Mouse (Mus musculus) gastrocnemius, postnatal 25 days (tissue): ENCODE data around the gene Crocc. TPM values are rescaled to one million over a fixed set of nuclear protein-coding genes. Genes with fewer than 3 reads are reported as not detected.

Experiments
- DNase-seq: peaks from one replicate; pipeline ENCODE4 v3.0.0; 2022
- total RNA-seq, 2 experiments: library from RNA; stranded (reverse); gene quantifications; 1 replicate in 1 of 2; 2 replicates in 1 of 2; pipeline ENCODE4 v1.2.3; 2021

The Crocc gene
- total RNA-seq, 2 experiments from 2014 or later, result 1.8 to 2.4 TPM

DNA sequence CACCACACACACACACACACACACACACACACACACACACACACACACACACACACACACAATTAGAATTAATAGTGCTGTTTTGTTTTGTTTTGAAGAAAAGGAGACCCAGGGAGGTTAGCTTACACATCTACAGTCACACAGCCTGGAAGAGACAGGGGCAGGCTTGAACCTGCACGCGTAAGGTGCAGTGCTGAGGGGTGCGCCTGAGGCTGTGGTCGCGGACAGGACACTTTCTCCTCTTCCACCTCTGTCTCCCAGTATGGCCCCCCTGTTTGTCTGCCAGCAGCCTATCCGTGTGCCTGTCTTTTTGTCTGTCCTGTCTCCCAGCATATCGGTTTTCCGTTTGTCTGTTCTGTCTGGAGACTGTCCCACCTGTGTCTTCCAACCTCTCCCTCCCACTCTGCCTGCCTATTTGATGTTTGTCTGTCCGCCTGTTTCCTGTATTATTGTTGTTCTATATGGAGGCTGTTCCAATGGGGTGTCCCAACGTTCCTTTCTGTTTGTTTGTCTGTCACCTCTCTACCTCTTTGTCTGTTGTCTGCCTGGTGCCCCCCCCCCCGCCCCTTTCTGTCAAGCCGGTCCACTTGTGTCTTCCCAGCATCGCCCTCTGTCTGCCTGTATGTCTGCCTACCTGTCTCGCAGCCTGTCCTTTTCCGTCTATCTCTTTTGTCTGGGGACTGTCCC is 74.2 kb downstream of the Crocc start:
- DNase-seq, result no peak

DNA sequence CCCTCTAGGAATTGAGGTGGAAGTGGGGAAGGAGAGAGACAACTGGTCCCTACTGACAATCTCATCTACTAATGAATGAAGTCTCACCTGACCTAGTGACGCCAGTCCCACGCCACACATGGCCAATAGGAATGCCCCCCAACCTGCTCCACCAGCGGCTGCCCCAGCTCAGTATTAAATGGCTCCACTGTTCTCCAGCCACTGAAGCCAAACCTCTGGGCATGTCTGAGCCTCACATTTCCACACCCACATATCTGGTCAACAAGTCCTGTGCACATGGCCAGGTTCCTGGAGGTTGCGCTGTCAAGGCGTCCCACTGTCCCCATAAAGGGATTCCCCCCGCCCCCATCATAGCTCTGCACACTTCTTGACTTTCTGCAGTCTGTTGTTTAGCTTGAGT is 75.8 kb downstream of the Crocc start:
- DNase-seq, result no peak

DNA sequence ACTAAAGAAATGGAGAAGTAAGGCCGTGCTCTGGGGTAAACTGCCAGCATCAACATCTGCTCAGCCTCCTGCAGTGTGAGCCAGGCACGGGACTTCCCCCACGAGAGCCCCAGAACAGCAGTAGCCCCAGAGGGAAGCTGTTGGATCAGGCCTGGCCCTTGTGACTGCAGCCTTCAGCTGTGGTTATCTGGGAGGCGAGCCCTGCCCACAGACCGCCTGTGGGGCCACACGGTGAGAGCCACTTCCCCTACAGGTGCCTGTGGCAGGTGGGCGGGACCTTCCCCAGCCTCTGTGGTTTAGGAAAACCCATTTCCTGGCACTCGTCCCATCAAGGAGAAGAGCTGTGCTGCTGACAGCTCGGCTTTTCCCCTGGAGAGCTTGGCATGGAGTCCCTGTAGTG is 76.9 kb downstream of the Crocc start:
- DNase-seq, result peak; percentile 60

DNA sequence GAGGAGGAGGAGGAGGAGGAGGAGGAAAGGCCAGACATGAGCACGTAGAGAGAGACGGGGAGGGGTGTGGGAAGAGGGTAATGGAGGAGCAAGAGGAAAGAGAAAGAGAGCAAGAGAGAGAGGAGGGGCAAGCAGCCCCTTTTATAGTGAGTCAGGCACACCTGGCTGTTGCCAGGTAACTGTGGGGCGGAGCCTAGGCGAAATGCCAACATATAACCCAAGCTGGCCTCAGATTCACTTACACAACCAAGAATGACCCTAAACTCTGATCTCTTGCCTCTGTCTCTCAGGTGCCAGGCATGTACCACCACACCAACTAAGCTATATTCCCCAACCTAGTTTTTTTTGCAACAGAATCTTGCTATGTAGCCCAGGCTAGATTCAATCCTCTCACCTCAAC is 77.5 kb downstream of the Crocc start:
- no peak for DNase-seq

DNA sequence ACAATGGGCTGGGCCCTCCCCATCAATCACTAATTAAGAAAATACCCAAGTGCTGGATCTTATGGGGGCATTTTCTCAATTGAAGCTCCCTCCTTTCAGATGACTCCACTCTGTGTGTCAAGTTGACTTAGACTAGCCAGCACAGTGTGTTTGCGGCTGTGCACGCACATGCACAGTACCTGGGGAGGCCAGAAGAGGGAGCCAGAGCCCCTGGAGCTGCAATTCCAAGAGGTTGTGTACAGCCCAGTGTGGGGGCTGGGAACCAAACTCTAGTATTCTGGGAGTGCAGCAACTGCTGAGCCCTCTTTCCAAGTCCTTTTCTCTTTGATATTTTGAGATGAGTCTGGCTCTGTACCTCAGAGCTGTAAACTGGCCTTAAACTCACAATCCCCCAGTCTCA is 78.7 kb downstream of the Crocc start:
- DNase-seq, result no peak

DNA sequence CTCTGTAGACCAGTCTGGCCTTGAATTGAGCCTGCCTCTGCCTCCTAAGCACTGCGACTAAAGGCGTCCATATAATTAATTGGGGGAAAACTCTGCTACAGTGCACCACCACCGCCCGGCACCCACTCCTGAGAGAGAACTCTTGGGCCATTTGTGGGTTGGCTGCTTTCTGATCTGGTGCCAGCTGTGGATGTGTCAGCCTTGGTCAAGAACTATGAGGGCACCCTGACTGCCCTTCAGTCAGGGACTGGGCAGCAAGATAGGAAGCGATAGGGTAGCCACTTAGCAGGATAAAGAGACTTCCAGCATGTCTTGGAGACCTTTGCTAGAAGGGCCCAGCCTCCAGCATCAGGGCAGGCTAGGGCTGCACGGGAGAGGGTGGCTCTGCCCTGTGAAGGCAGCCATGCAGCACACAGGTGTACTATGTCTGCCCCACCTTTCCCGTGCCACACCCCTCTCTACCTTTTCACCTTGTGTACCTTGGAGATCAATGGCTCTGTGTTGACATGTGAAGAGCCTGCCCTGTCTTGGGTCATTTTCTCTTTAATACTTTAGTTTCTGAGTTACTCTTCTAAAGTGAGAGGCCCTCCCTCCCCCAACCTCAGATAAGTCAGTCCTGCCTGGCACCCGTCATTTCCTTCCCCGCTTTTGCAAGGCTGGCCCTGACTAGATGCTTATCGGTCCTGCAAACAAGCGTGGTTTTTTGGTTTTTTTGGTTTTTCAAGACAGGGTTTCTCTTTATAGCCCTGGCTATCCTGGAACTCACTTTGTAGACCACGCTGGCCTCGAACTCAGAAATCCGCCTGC is 82.3 kb downstream of the Crocc start:
- no peak for DNase-seq

DNA sequence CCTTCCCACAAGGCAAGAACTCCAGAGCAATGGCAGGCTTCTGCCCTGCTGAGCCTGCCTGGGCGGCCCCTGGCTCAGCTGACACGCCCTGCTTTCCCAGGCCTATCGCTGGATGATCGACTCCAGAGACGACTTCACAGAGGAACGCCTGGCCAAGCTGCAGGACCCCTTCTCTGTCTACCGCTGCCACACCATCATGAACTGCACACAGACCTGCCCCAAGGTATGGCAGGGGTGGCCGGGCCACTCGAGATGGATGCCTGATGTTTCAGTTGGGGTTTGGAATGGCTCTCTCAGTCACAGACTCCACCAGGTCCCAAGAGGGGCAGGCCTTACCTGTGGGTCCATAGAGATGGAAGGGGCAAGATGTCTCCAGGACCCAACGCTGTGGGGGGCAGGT is 83.1 kb downstream of the Crocc start:
- DNase-seq, result no peak

DNA sequence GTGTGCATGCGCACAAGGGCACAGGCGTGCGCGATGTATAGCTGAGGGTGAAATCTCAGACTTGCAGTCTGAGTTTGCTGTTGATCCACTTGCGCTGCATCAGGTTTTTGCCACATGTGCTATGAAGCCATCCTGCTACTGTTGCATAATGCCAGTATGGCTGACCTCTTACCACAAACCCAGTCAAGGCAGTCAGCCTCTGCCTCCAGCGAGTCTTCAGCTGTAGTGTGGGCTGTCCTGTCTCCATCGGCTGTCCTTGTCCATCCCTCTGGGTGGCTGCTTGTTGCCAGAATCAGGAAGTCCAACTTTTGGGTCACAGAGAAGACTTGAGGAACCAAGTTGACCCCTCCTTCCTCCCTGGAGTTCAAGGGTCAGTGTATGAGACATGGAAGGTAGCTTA is 85.0 kb downstream of the Crocc start:
- DNase-seq, result no peak

DNA sequence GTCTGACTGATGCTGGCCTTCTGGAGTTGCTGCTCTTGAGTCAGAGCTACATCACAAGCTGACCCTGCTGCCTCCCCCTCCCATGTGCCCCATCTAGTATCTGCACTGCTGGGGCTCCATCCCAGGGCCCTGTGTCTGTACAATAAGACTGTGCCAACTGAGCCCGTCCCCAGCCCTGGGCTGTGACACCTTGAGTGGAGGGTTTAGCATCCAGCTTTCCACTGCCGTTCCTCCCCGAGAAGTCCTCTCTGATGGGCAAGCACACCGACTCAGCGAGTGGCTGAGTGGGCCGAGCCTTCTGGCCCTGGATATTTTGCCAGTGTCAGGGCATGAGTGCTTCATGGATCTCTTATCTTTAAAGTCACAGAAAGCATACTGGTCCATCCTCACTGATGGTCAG is 85.9 kb downstream of the Crocc start:
- DNase-seq, result no peak

DNA sequence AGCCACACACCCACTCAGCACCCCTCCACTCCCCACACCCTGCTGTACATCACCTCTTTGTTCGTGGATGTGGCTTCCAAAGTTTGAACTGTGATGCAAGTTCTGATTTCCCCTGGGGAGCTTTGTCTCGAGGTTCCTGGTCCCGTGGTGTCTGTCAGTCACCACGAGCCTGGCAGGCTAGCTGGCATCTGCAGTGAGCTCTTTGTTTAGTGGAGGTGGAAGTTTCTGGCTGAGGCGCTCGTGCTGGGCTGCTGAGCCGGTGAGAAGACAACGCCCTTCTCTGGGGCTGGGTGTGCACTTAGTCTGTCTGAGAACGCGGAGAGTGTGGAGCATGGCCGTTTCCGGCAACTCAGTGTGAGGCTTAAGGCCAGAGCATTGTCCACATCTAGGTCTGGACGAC is 88.7 kb downstream of the Crocc start:
- no peak for DNase-seq

DNA sequence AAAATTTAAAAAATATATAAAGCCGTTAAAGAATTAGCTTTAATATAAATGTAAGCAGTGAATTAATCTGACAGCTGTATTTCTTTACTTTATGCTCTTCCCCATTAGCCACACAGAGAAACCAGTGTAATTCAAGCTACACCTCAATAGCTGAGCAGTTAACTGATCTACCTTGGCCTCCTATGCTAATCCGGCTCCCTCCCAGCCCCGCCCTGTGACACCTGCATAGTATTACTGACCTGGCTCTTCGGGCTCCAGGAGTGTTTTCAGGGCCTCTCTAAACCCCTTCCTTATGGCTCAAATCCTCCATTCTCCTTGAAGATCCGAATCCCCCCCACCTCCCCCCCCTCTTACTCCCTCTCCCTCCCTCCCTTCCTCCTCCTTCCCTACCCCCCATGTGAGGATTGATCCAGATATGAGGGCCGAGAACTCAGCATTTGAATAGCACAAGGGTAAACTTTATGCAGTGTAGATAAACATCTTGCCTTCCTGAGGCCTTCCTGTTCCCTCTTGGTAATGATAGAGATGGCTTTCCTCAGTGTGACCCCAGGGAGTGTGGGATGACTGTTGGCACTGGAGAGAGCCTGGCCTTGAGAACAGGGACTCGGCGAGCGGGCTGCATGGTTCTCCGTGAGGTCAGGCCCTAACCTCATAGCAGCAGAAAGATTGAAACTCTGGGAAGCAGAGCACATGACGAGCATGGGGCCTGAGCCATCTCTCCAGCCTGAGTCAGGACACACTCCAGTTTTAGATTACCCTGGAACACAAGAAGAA is 92.8 kb downstream of the Crocc start:
- DNase-seq, result no peak

Other genes starting within 250 kb of the Crocc start
- 1 to 10 TPM; 1.8 to 3.1 TPM for gene Padi3, start 249.9 kb downstream of the Crocc start, total RNA-seq
- gene Padi1, start 214.8 kb downstream of the Crocc start, total RNA-seq, result under 1 TPM; 0.08 to 0.11 TPM
- gene Padi2, start 154.2 kb downstream of the Crocc start, total RNA-seq, result 100 to 1,000 TPM; 148 to 165 TPM
- 100 to 1,000 TPM; 613 to 621 TPM for gene Sdhb, start 99.3 kb downstream of the Crocc start, total RNA-seq
- gene Atp13a2, start 73.7 kb downstream of the Crocc start, total RNA-seq, result 10 to 100 TPM; 16.4 to 18.2 TPM
- gene Mfap2, start 50.1 kb downstream of the Crocc start, total RNA-seq, result 10 to 100 TPM; 11.9 to 13.3 TPM
- gene Necap2, start 17.8 kb upstream of the Crocc start, total RNA-seq, result 10 to 100 TPM; 12.6 to 14.5 TPM
- gene Spata21, start 27.8 kb upstream of the Crocc start, total RNA-seq, result not detected
- 100 to 1,000 TPM; 131 to 162 TPM for gene Szrd1, start 79.2 kb upstream of the Crocc start, total RNA-seq
- gene Fbxo42, start 87.4 kb upstream of the Crocc start, total RNA-seq, result 1 to 10 TPM; 7.3 to 9.6 TPM
- under 1 TPM in 1 of 2 experiments, not detected in 1; 0.27 TPM for gene Rsg1, start 153.4 kb upstream of the Crocc start, total RNA-seq
- under 1 TPM; 0.74 to 0.83 TPM for gene Arhgef19, start 178.9 kb upstream of the Crocc start, total RNA-seq
- 1 to 10 TPM; 1.3 to 2.0 TPM for gene Epha2, start 240.7 kb upstream of the Crocc start, total RNA-seq